Mouse (Mus musculus): ENCODE results near the gene Asb2.

Asb2 gene

GRCm38 (mm10) chr12:103273051-103273450 lies 82.8 kb downstream of the Asb2 start:
- no peak for DNase-seq (ENCODE audit: low spot score)

- no peak for DNase-seq (ENCODE audit: low spot score)
Measured at GRCm38 (mm10) chr12:103272176-103272575, 83.6 kb downstream of the Asb2 start.
